Mouse (Mus musculus) lung, postnatal 0 days (tissue): ENCODE results near the gene Olfr102. TPM values are rescaled to one million over a fixed set of nuclear protein-coding genes. Genes with fewer than 3 reads are reported as not detected.

Experiments
- ATAC-seq: fragments of 200-750 bp; cut with Nextera tagmentation; 2 replicates; pipeline ENCODE4 v1.8.0; 2017; ENCODE audit warnings: moderate library complexity
- DNase-seq: peaks from one replicate; pipeline ENCODE4 v3.0.0-alpha.2; 2016; ENCODE audit warnings: low spot score
- H3K27ac ChIP-seq: fragments of 300-500 bp; sonication (generic); 2 replicates; pipeline ENCODE4 v1.5.1; 2014; ENCODE audit warnings: antibody characterized with exemption, mild to moderate bottlenecking, low read length, mixed read lengths
- H3K27me3 ChIP-seq: fragments of 300-500 bp; sonication (generic); replicated peaks from 2 replicates; pipeline ENCODE4 v1.6.1; 2014; ENCODE audit warnings: low read length, mixed read lengths; ENCODE audit not compliant: insufficient read depth
- H3K36me3 ChIP-seq: fragments of 300-500 bp; sonication (generic); 2 replicates; pipeline ENCODE4 v1.6.1; 2014; ENCODE audit warnings: low read length, mixed read lengths; ENCODE audit not compliant: insufficient read depth
- H3K4me1 ChIP-seq: fragments of 300-500 bp; sonication (generic); 2 replicates; pipeline ENCODE4 v1.6.1; 2014; ENCODE audit warnings: antibody characterized with exemption, low read depth, low read length, mixed read lengths; ENCODE audit not compliant: insufficient read depth
- H3K4me2 ChIP-seq: fragments of 300-500 bp; sonication (generic); replicated peaks from 2 replicates; pipeline ENCODE4 v1.6.1; 2014; ENCODE audit warnings: low read depth, mild to moderate bottlenecking, low read length, moderate library complexity, mixed read lengths
- H3K4me3 ChIP-seq: fragments of 300-500 bp; sonication (generic); 2 replicates; pipeline ENCODE4 v1.5.1; 2014; ENCODE audit warnings: low read depth, low read length
- H3K9ac ChIP-seq: fragments of 300-500 bp; sonication (generic); replicated peaks from 2 replicates; pipeline ENCODE4 v1.6.1; 2014; ENCODE audit warnings: low read depth, mild to moderate bottlenecking
- H3K9me3 ChIP-seq: fragments of 300-500 bp; sonication (generic); 2 replicates; pipeline ENCODE4 v1.6.1; 2016; ENCODE audit warnings: low read length, mixed read lengths
- CTCF ChIP-seq: IDR thresholded peaks from 2 replicates; pipeline ENCODE4 v1.5.1; 2016; ENCODE audit warnings: antibody characterized with exemption, mild to moderate bottlenecking
- EP300 ChIP-seq: IDR thresholded peaks from 2 replicates; pipeline ENCODE4 v1.6.1; 2016; ENCODE audit warnings: antibody characterized with exemption, mild to moderate bottlenecking, control low read depth
- WGBS: fragments of 180-500 bp; shearing (Covaris S2); extraction: QIAGEN DNeasy Blood & Tissue Kit; methylation state at CpG from one replicate; pipeline ENCODE4 v1.1.7; 2014; 5-methylcytosine and 5-hydroxymethylcytosine counted together
- polyA plus RNA-seq: library from polyadenylated mRNA; unstranded; fragments of >200 nt; fragmentation: Nextera tagmentation; extraction: Ambion mirVana; gene quantifications from 2 replicates; pipeline ENCODE4 v1.2.1, GENCODE M21; 2015

Gene Olfr102
- polyA plus RNA-seq, 1 experiment from 2014 or later, result not detected

DNA sequence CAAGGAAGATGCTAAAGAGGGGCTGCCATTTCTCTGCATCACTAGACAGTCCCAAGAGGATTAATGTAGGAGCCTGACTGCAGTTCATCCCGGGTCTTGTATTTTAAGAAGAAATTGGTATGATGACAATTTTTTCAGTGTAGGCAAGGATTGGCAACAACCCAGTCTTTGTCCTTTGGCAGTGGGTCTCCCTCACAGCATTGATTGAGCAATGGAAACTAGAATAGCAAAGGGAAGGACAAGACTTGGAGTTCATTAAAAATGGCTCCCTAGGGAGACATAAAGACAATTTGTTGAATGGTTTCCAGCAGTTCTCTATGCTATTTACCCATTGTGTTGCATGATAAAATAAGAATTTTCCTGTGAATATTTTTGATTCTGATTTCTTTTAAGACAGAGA lies 36.5 kb downstream of the Olfr102 start:
- no peak overlapping the region for H3K4me2 ChIP-seq
- ATAC-seq, result no peak
- H3K27ac ChIP-seq, result no peak overlapping the region
- no peak overlapping the region for H3K9ac ChIP-seq
- H3K27me3 ChIP-seq, result no peaks in the 10 kb centered on the region
- WGBS, result 74% methylated on average over 1 of the region's 1 CpGs
- no peaks in the 10 kb centered on the region for H3K9me3 ChIP-seq
- no peaks in the 10 kb centered on the region for H3K36me3 ChIP-seq
- TF ChIP-seq CTCF, result no peak
- TF ChIP-seq EP300, result no peak
- H3K4me1 ChIP-seq, result no peaks in the 10 kb centered on the region
- no peak overlapping the region for H3K4me3 ChIP-seq
- no peak for DNase-seq

- H3K36me3 ChIP-seq, result no peaks in the 10 kb centered on the region
- no peaks in the 10 kb centered on the region for H3K27me3 ChIP-seq
- no peak for ATAC-seq
- H3K9me3 ChIP-seq, result no peaks in the 10 kb centered on the region
- TF ChIP-seq EP300 (no peak), CTCF (no peak)
- no peak overlapping the region for H3K9ac ChIP-seq
- H3K4me3 ChIP-seq, result no peak overlapping the region
- no peak overlapping the region for H3K27ac ChIP-seq
- no peaks in the 10 kb centered on the region for H3K4me1 ChIP-seq
- DNase-seq, result no peak
- no peak overlapping the region for H3K4me2 ChIP-seq
These were observed 40.3 kb downstream of the Olfr102 start for GRCm38 (mm10) chr17:37276573-37276972.

DNA sequence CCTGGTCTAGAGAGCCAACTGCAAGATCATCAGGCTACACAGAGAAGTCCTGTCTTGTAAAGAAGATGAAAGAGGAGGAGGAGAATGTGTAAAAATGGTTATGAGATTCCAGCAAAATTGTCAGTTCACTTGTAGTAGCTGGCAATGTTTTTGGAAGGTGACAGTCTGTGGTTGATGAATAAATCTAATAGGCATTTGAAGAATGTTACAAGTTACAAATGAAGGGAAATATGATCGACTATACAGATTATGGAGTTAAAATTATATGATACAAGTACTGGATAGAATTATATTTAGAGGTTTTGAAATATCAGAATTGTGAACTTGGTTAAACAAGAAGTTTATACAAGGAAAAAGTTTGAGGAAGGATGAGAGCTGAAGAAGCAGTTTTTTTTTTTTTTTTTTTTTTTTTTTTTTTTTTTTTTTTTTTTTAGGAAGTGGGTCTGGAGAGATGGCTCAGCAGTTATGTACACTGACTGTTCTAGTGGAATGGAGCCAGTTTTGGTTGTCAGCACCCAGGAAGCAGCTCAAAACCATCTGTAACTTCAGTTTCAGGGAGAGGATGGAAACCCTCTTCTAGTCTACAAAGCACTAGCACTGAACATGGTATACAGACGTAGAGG lies 41.1 kb downstream of the Olfr102 start:
- no peaks in the 10 kb centered on the region for H3K9me3 ChIP-seq
- no peak overlapping the region for H3K9ac ChIP-seq
- H3K4me2 ChIP-seq, result no peak overlapping the region
- H3K27ac ChIP-seq, result no peak overlapping the region
- no peaks in the 10 kb centered on the region for H3K4me1 ChIP-seq
- no peaks in the 10 kb centered on the region for H3K36me3 ChIP-seq
- 62% methylated on average over 2 of the region's 2 CpGs for WGBS
- no peak overlapping the region for H3K4me3 ChIP-seq
- ATAC-seq, result no peak
- no peaks in the 10 kb centered on the region for H3K27me3 ChIP-seq
- DNase-seq, result no peak
- TF ChIP-seq EP300 (no peak), CTCF (no peak)

GRCm38 (mm10) chr17:37270702-37271092 lies 46.2 kb downstream of the Olfr102 start:
- Histone ChIP-seq H3K4me2 (peak overlapping the region; percentile 62), H3K27ac (no peak overlapping the region), H3K4me3 (peak overlapping the region; percentile 65), H3K27me3 (no peaks in the 10 kb centered on the region), H3K36me3 (no peaks in the 10 kb centered on the region), H3K4me1 (no peaks in the 10 kb centered on the region), H3K9ac (peak overlapping the region; percentile 33; the same call in 1 of the 2 replicates), H3K9me3 (no peaks in the 10 kb centered on the region)
- TF ChIP-seq EP300 (no peak), CTCF (no peak)
- ATAC-seq (peak; percentile 60), DNase-seq (peak; percentile 47)
- WGBS, result 47% methylated on average over 8 of the region's 8 CpGs

DNA sequence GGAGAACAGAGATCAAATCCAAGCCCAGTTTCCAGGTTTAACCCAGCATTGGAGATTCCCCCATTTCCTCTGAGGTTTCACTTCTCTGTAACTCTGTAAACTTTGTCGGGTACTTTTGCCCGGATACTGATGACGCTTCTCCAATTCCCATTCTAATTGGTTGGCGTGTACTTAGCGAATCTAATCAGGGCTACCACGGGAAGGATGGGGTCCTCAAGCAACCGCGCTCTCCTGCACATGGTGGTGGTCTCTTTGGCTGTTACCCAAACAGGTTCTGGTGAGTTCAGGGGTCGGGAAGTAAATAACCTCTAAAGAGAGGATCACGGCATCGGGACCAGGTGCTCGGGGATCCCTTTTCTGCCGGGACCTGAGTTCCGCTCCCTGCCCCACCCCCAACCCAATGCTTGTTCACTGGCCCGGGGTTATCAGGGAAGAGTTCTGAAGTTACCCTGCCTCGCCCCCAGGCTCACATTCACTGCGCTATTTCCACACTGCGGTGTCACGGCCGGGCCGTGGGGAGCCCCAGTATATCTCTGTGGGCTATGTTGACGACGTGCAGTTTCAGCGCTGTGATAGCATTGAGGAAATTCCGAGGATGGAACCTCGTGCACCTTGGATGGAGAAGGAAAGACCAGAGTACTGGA lies 46.7 kb downstream of the Olfr102 start, which contains the start of gene H2-M3:
H2-M3 (plus strand) TSS at position 163 of the 644 bp plus-strand sequence.
- TF ChIP-seq EP300 (no peak), CTCF (no peak)
- Histone ChIP-seq H3K4me1 (no peaks in the 10 kb centered on the region), H3K4me2 (peak within 1 kb of the TSS; percentile 62), H3K9ac (peak within 1 kb of the TSS; percentile 33; the same call in 1 of the 2 replicates), H3K36me3 (no peaks in the 10 kb centered on the region), H3K4me3 (peak within 1 kb of the TSS; percentile 65), H3K27me3 (no peaks in the 10 kb centered on the region), H3K27ac (no peak within 1 kb of the TSS), H3K9me3 (no peaks in the 10 kb centered on the region)
- DNase-seq, result peak; percentile 84
- ATAC-seq, result peak; percentile 93
- WGBS, result 2% methylated on average over 26 of the region's 26 CpGs

GRCm38 (mm10) chr17:37263626-37264025 lies 53.2 kb downstream of the Olfr102 start, which contains the start of gene Olfr98:
Gene Olfr98, minus strand, starts transcription at chr17:37263749.
- 64% methylated on average over 1 of the region's 1 CpGs for WGBS
- no peaks in the 10 kb centered on the region for H3K36me3 ChIP-seq
- ATAC-seq, result no peak

More at GRCm38 (mm10) chr17:37263626-37264025, 53.2 kb downstream of the Olfr102 start, which contains the start of gene Olfr98:
- Histone ChIP-seq H3K9ac (no peak within 1 kb of the TSS), H3K9me3 (no peaks in the 10 kb centered on the region), H3K4me2 (no peak within 1 kb of the TSS), H3K4me3 (no peak within 1 kb of the TSS), H3K4me1 (no peaks in the 10 kb centered on the region), H3K27me3 (no peaks in the 10 kb centered on the region), H3K27ac (no peak within 1 kb of the TSS)
- TF ChIP-seq EP300 (no peak), CTCF (no peak)
- DNase-seq, result no peak

Other genes with a start within 250 kb of the Olfr102 start
- not detected in 2 replicates for gene Olfr90, start 228.6 kb downstream of the Olfr102 start, polyA plus RNA-seq
- not detected in 2 replicates for gene Olfr91, start 218.8 kb downstream of the Olfr102 start, polyA plus RNA-seq
- gene Olfr92, start 197.0 kb downstream of the Olfr102 start, polyA plus RNA-seq, result not detected in 2 replicates
- not detected in 2 replicates for gene Olfr93, start 155.6 kb downstream of the Olfr102 start, polyA plus RNA-seq
- gene Ubd, start 123.2 kb downstream of the Olfr102 start, polyA plus RNA-seq, result not detected in 2 replicates
- gene Olfr94, start 116.1 kb downstream of the Olfr102 start, polyA plus RNA-seq, result not detected in 2 replicates
- not detected in 2 replicates for gene Olfr95, start 103.9 kb downstream of the Olfr102 start, polyA plus RNA-seq
- gene Olfr96, start 96.9 kb downstream of the Olfr102 start, polyA plus RNA-seq, result not detected in 2 replicates
- gene Olfr97, start 79.7 kb downstream of the Olfr102 start, polyA plus RNA-seq, result not detected in 2 replicates
- gene Olfr98, start 53.3 kb downstream of the Olfr102 start, polyA plus RNA-seq, result not detected in 2 replicates
- 5.5 and 5.9 TPM in 2 replicates for gene H2-M3, start 46.8 kb downstream of the Olfr102 start, polyA plus RNA-seq
- not detected in 2 replicates for gene Olfr99, start 33.6 kb downstream of the Olfr102 start, polyA plus RNA-seq
- gene Olfr101, start 12.7 kb downstream of the Olfr102 start, polyA plus RNA-seq, result not detected in 2 replicates
- not detected in 2 replicates for gene Olfr103, start 22.6 kb upstream of the Olfr102 start, polyA plus RNA-seq
- not detected in 2 replicates for gene Olfr104-ps, start 42.5 kb upstream of the Olfr102 start, polyA plus RNA-seq
- gene Olfr105-ps, start 62.0 kb upstream of the Olfr102 start, polyA plus RNA-seq, result not detected in 2 replicates
- not detected in 2 replicates for gene Olfr106-ps, start 73.3 kb upstream of the Olfr102 start, polyA plus RNA-seq
- gene Olfr107, start 82.2 kb upstream of the Olfr102 start, polyA plus RNA-seq, result not detected in 2 replicates
- not detected in 2 replicates for gene Olfr108, start 128.4 kb upstream of the Olfr102 start, polyA plus RNA-seq
- not detected in 2 replicates for gene Olfr109, start 141.9 kb upstream of the Olfr102 start, polyA plus RNA-seq
- not detected in 2 replicates for gene H2-M2, start 166.5 kb upstream of the Olfr102 start, polyA plus RNA-seq
- 0.13 TPM in 1 of 2 replicates, not detected in the other for gene Olfr110, start 175.4 kb upstream of the Olfr102 start, polyA plus RNA-seq
- not detected in 2 replicates for gene Olfr111, start 191.0 kb upstream of the Olfr102 start, polyA plus RNA-seq